11 mouse cellular contexts compared by ENCODE assay signal in the genomic region with DNA sequence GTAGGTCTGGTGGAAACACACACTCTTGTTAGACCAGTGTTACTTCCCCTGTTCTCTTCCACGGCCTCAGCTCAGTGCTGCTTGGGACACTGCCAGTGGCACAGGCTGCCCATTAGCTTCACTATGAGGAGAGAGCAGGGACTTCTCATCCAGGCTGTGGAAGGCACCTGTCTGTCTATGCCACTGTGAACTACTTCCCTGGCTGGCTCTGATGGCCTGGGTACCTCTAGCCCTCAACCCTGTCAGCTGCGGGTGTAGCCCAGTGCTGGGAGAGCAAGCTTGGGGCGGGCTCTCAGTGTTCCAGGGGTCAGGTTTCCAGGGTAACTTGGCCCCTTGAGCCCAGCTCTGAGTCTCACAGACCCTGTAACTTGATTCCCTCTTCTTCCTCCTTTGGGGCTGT. TPM values are rescaled to one million over a fixed set of nuclear protein-coding genes. Genes with fewer than 3 reads are reported as not detected.
DNase-seq lines count a peak whose midpoint lies in the region; ATAC-seq and TF ChIP-seq lines count a peak whose summit lies in the region.
"Had no signal": no experiment of that assay in that cellular context is flagged by ENCODE, and none has a peak within 500 bp of the region (broad histone marks: within the 10 kb centered on the region; RNA-seq: fewer than 3 reads in every experiment).

No protein-coding gene starts in this region.

- intact Hi-C loops in heart, postnatal 14 days (cut with DNase I), result loop anchor here (5.0 kb wide), 1 partner anchor 51 kb away; no protein-coding TSS in a partner anchor
- intact Hi-C loops in heart, adult 2 months (cut with DNase I), result loop anchor here (10.0 kb wide), 1 partner anchor 244 kb away; no protein-coding TSS in a partner anchor

- H3K79me2 ChIP-seq in heart, adult 2 months (replicated peaks; ENCODE audit: control insufficient read depth, insufficient read depth, low read length), result no peaks in the 10 kb centered on the region

- WGBS in heart, embryonic 12.5 days, result 40% methylated on average over 3 of the region's 3 CpGs
- 8% methylated on average over 3 of the region's 3 CpGs for WGBS in embryonic facial prominence, embryonic 11.5 days
- WGBS in stomach, embryonic 16.5 days, result 43% methylated on average over 3 of the region's 3 CpGs
- 43% methylated on average over 3 of the region's 3 CpGs for WGBS in heart, adult 2 months

- TF ChIP-seq POLR2A in heart, adult 2 months (IDR thresholded peaks at IDR 0.05; ENCODE audit: insufficient read depth, low read depth, low read length), result no peak

- no peak for TF ChIP-seq EP300 in heart, adult 2 months (IDR thresholded peaks at IDR 0.05; ENCODE audit: insufficient read depth, low read depth, low read length)

- DNase-seq in heart, postnatal 14 days, result no peak
- peak; percentile 38 for DNase-seq in ovary, postnatal 36 days (ENCODE audit: low spot score)
- no peak for DNase-seq in ovary, postnatal 10 days (ENCODE audit: low spot score)
- DNase-seq in embryonic facial prominence, embryonic 11.5 days (ENCODE audit: low spot score), result peak; percentile 41
- no peak for DNase-seq in heart, adult 2 months
- DNase-seq: thymus, postnatal 4 days had no signal

- H3K9ac ChIP-seq in heart, embryonic 12.5 days, result peak overlapping the region; percentile 9; the same call in 1 of the 2 replicates
- H3K9ac ChIP-seq in embryonic facial prominence, embryonic 11.5 days (replicated peaks; ENCODE audit: low read length), result no peak overlapping the region
- H3K9ac ChIP-seq in stomach, embryonic 16.5 days (ENCODE audit: low read length), result peak overlapping the region; percentile 46; the same call in 1 of the 2 replicates
- no peak overlapping the region; the same call in 1 of the 2 replicates for H3K9ac ChIP-seq in heart, adult 2 months (ENCODE audit: low read depth, low read length)
- H3K9ac ChIP-seq: embryonic facial prominence, embryonic 15.5 days; liver, embryonic 14.5 days had no signal

- no peak overlapping the region for H3K4me2 ChIP-seq in heart, embryonic 12.5 days
- H3K4me2 ChIP-seq in embryonic facial prominence, embryonic 11.5 days (ENCODE audit: low read depth, low read length), result no peak overlapping the region
- H3K4me2 ChIP-seq in stomach, embryonic 16.5 days (ENCODE audit: low read depth, low read length), result no peak overlapping the region
- H3K4me2 ChIP-seq: embryonic facial prominence, embryonic 15.5 days had no signal

- peaks cover 29% of the 10 kb centered on the region for H3K36me3 ChIP-seq in heart, embryonic 12.5 days
- peaks cover 4% of the 10 kb centered on the region; the same call in 1 of the 2 replicates for H3K36me3 ChIP-seq in embryonic facial prominence, embryonic 11.5 days (replicated peaks; ENCODE audit: control insufficient read depth, insufficient read depth, low read depth, low read length)
- peaks cover 11% of the 10 kb centered on the region; the same call in 1 of the 2 replicates for H3K36me3 ChIP-seq in stomach, embryonic 16.5 days (ENCODE audit: control insufficient read depth, insufficient read depth, low read length)
- H3K36me3 ChIP-seq in heart, adult 2 months (ENCODE audit: control insufficient read depth, insufficient read depth, low read length), result no peaks in the 10 kb centered on the region

- no peak overlapping the region for H3K4me3 ChIP-seq in heart, embryonic 12.5 days
- no peak overlapping the region for H3K4me3 ChIP-seq in embryonic facial prominence, embryonic 11.5 days (ENCODE audit: low read depth, low read length)
- no peak overlapping the region for H3K4me3 ChIP-seq in stomach, embryonic 16.5 days (replicated peaks; ENCODE audit: low read length)
- no peak overlapping the region for H3K4me3 ChIP-seq in heart, adult 2 months
- H3K4me3 ChIP-seq: embryonic facial prominence, embryonic 15.5 days had no signal

- no peaks in the 10 kb centered on the region for H3K9me3 ChIP-seq in heart, embryonic 12.5 days (replicated peaks)
- no peaks in the 10 kb centered on the region for H3K9me3 ChIP-seq in embryonic facial prominence, embryonic 11.5 days (replicated peaks; ENCODE audit: control insufficient read depth, low read length)
- H3K9me3 ChIP-seq in stomach, embryonic 16.5 days (replicated peaks; ENCODE audit: control insufficient read depth, low read length), result no peaks in the 10 kb centered on the region
- H3K9me3 ChIP-seq: embryonic facial prominence, embryonic 15.5 days had no signal

- no peak overlapping the region for H3K27ac ChIP-seq in heart, embryonic 12.5 days (ENCODE audit: poor library complexity, severe bottlenecking)
- H3K27ac ChIP-seq in embryonic facial prominence, embryonic 11.5 days (replicated peaks; ENCODE audit: low read depth, low read length), result no peak overlapping the region
- H3K27ac ChIP-seq in stomach, embryonic 16.5 days (ENCODE audit: low read length), result no peak overlapping the region
- no peak overlapping the region; the same call in 1 of the 2 replicates for H3K27ac ChIP-seq in heart, adult 2 months
- H3K27ac ChIP-seq: embryonic facial prominence, embryonic 15.5 days; liver, embryonic 14.5 days had no signal

- ATAC-seq in heart, embryonic 12.5 days (ENCODE audit: insufficient number of reproducible peaks, low FRiP score), result no peak
- no peak for ATAC-seq in embryonic facial prominence, embryonic 11.5 days (replicated peaks; ENCODE audit: insufficient number of reproducible peaks, low FRiP score, low TSS enrichment, low read depth)
- no peak for ATAC-seq in stomach, embryonic 16.5 days (ENCODE audit: insufficient read depth, low FRiP score)
- no peak for ATAC-seq in inflammation-experienced regulatory T-cells, adult 6 months

- H3K4me1 ChIP-seq in heart, embryonic 12.5 days (replicated peaks), result peaks cover 31% of the 10 kb centered on the region
- H3K4me1 ChIP-seq in embryonic facial prominence, embryonic 11.5 days (ENCODE audit: control insufficient read depth, insufficient read depth, low read length), result peaks cover 21% of the 10 kb centered on the region
- peaks cover 46% of the 10 kb centered on the region for H3K4me1 ChIP-seq in stomach, embryonic 16.5 days (ENCODE audit: control insufficient read depth, insufficient read depth, low read length)
- H3K4me1 ChIP-seq in heart, adult 2 months (ENCODE audit: control insufficient read depth, insufficient read depth, low read length), result peaks cover 29% of the 10 kb centered on the region

- H3K27me3 ChIP-seq in heart, embryonic 12.5 days (replicated peaks), result peaks cover 36% of the 10 kb centered on the region
- H3K27me3 ChIP-seq in embryonic facial prominence, embryonic 11.5 days (ENCODE audit: control insufficient read depth, insufficient read depth, low read length), result no peaks in the 10 kb centered on the region
- H3K27me3 ChIP-seq in stomach, embryonic 16.5 days (ENCODE audit: control insufficient read depth, insufficient read depth, low read length), result no peaks in the 10 kb centered on the region
- H3K27me3 ChIP-seq in heart, adult 2 months (ENCODE audit: control insufficient read depth, insufficient read depth, low read length), result no peaks in the 10 kb centered on the region
- H3K27me3 ChIP-seq: embryonic facial prominence, embryonic 15.5 days had no signal

- TF ChIP-seq CTCF in heart, adult 2 months (IDR thresholded peaks at IDR 0.05), result no peak

RNA-seq across cellular contexts. Expression of gene Ltc4s, which starts 9.6 kb away (rescaled TPM):
- 0.63 and 0.70 TPM in 2 replicates for polyA plus RNA-seq in heart, embryonic 12.5 days (2016; fragmentation: Nextera tagmentation; extraction: Ambion mirVana)
- 1 to 10 TPM; 7.4 to 8.7 TPM for total RNA-seq in heart, postnatal 14 days (2021)
- 0.36 and 0.57 TPM in 2 replicates for polyA plus RNA-seq in embryonic facial prominence, embryonic 11.5 days (2014; fragmentation: Nextera tagmentation; extraction: Ambion mirVana)
- 3.5 and 5.9 TPM in 2 replicates for polyA plus RNA-seq in stomach, embryonic 16.5 days (2015; fragmentation: Nextera tagmentation; extraction: Ambion mirVana)
- 1 to 10 TPM; 8.8 to 10.0 TPM for total RNA-seq in heart, adult 2 months (2021)
- 16.2 and 18.1 TPM in 2 replicates for polyA plus RNA-seq in heart, adult 2 months (2012; rRNA removed)
- polyA plus RNA-seq in inflammation-experienced regulatory T-cells, adult 6 months (2017; shearing (Covaris generic)), result not detected

RNA-seq across cellular contexts. Expression of gene Mgat4b, which starts 18.1 kb away (rescaled TPM):
- 35.4 and 39.3 TPM in 2 replicates for polyA plus RNA-seq in heart, embryonic 12.5 days (2016; fragmentation: Nextera tagmentation; extraction: Ambion mirVana)
- 100 to 1,000 TPM in 1 of 2 experiments, 10 to 100 TPM in 1; 97.2 to 101 TPM for total RNA-seq in heart, postnatal 14 days (2021)
- 19.5 and 21.1 TPM in 2 replicates for polyA plus RNA-seq in embryonic facial prominence, embryonic 11.5 days (2014; fragmentation: Nextera tagmentation; extraction: Ambion mirVana)
- 5.6 and 5.9 TPM in 2 replicates for polyA plus RNA-seq in stomach, embryonic 16.5 days (2015; fragmentation: Nextera tagmentation; extraction: Ambion mirVana)
- 10 to 100 TPM; 78.6 to 82.0 TPM for total RNA-seq in heart, adult 2 months (2021)
- polyA plus RNA-seq in heart, adult 2 months (2012; rRNA removed), result 53.8 and 56.7 TPM in 2 replicates
- polyA plus RNA-seq in inflammation-experienced regulatory T-cells, adult 6 months (2017; shearing (Covaris generic)), result 1 to 10 TPM; 1.0 to 2.7 (median 1.3) TPM

RNA-seq across cellular contexts. Expression of gene Sqstm1, which starts 18.1 kb away (rescaled TPM):
- 209 and 210 TPM in 2 replicates for polyA plus RNA-seq in heart, embryonic 12.5 days (2016; fragmentation: Nextera tagmentation; extraction: Ambion mirVana)
- total RNA-seq in heart, postnatal 14 days (2021), result 100 to 1,000 TPM; 234 to 282 TPM
- 135 and 142 TPM in 2 replicates for polyA plus RNA-seq in embryonic facial prominence, embryonic 11.5 days (2014; fragmentation: Nextera tagmentation; extraction: Ambion mirVana)
- 202 and 225 TPM in 2 replicates for polyA plus RNA-seq in stomach, embryonic 16.5 days (2015; fragmentation: Nextera tagmentation; extraction: Ambion mirVana)
- 100 to 1,000 TPM; 298 to 421 TPM for total RNA-seq in heart, adult 2 months (2021)
- polyA plus RNA-seq in heart, adult 2 months (2012; rRNA removed), result 200 and 225 TPM in 2 replicates
- polyA plus RNA-seq in inflammation-experienced regulatory T-cells, adult 6 months (2017; shearing (Covaris generic)), result 10 to 100 TPM; 44.8 to 78.4 (median 66.5) TPM

RNA-seq across cellular contexts. Expression of gene Mrnip, which starts 54.5 kb away (rescaled TPM):
- 10.1 and 11.6 TPM in 2 replicates for polyA plus RNA-seq in heart, embryonic 12.5 days (2016; fragmentation: Nextera tagmentation; extraction: Ambion mirVana)
- total RNA-seq in heart, postnatal 14 days (2021), result 1 to 10 TPM; 3.4 to 4.3 TPM
- 24.9 and 25.5 TPM in 2 replicates for polyA plus RNA-seq in embryonic facial prominence, embryonic 11.5 days (2014; fragmentation: Nextera tagmentation; extraction: Ambion mirVana)
- 11.9 and 12.5 TPM in 2 replicates for polyA plus RNA-seq in stomach, embryonic 16.5 days (2015; fragmentation: Nextera tagmentation; extraction: Ambion mirVana)
- total RNA-seq in heart, adult 2 months (2021), result 1 to 10 TPM; 1.6 to 1.8 TPM
- polyA plus RNA-seq in heart, adult 2 months (2012; rRNA removed), result 3.0 and 3.5 TPM in 2 replicates
- polyA plus RNA-seq in inflammation-experienced regulatory T-cells, adult 6 months (2017; shearing (Covaris generic)), result 10 to 100 TPM; 11.1 to 14.0 (median 12.5) TPM

Comparison
In these comparisons a context has a peak if more than half of its experiments do, and no peak if none do; other contexts are left out.
1. H3K9ac ChIP-seq: peak in heart, embryonic 12.5 days (single experiment) and stomach, embryonic 16.5 days (single experiment); none in embryonic facial prominence, embryonic 11.5 days (single experiment) and heart, adult 2 months (single experiment).
2. DNase-seq: peak in ovary, postnatal 36 days (single experiment) and embryonic facial prominence, embryonic 11.5 days (single experiment); none in heart, postnatal 14 days (0 of 2), ovary, postnatal 10 days (single experiment) and heart, adult 2 months (0 of 2).